Mouse (Mus musculus) bone marrow, adult 2 months (tissue): ENCODE results near the gene Abcg5.

Source experiments
- CTCF ChIP-seq: fragments of 200-500 bp; IDR thresholded peaks from 2 replicates; pipeline ENCODE4 v1.5.1; 2011; ENCODE audit warnings: low read length, control low read depth; ENCODE audit not compliant: control insufficient read depth, insufficient read depth
- POLR2A ChIP-seq: fragments of 200-500 bp; IDR thresholded peaks from 2 replicates; pipeline ENCODE4 v1.6.1; 2011; ENCODE audit warnings: low read depth, mild to moderate bottlenecking, control low read depth, low read length, borderline replicate concordance; ENCODE audit not compliant: control insufficient read depth

DNA sequence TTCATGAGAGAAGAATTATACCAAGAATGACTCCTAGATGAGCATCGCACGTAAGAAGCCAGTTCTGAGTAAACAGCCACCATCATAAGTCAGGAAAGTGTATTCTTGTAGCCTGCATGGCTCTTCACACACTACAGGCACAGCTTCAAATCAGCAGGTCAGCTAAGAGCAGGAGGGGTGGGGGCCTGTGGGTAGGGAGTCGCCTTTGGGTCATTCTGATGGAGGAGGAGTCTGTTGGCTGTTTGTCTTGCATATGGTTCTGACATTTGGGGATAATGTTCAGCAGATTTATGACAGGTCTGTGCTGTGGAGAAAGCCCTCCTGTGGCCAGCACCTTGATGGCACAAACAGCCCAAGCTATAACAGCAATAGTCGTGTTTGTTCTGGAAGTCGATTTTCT, 26.6 kb downstream of the Abcg5 start:
- no peak for TF ChIP-seq CTCF
- no peak for TF ChIP-seq POLR2A
